Mouse (Mus musculus) liver, postnatal 0 days (tissue): ENCODE results near the gene Slc18a3. TPM values are rescaled to one million over a fixed set of nuclear protein-coding genes. Genes with fewer than 3 reads are reported as not detected.

ENCODE experiments used
- ATAC-seq: fragments of 200-750 bp; cut with Nextera tagmentation; 2 replicates; pipeline ENCODE4 v1.8.0; 2017; ENCODE audit warnings: mild to moderate bottlenecking, moderate library complexity
- DNase-seq: peaks from one replicate; pipeline ENCODE4 v3.0.0-alpha.2; 2016
- H3K27ac ChIP-seq: fragments of 300-500 bp; sonication (generic); 2 replicates; pipeline ENCODE4 v1.5.1; 2014; ENCODE audit warnings: antibody characterized with exemption, moderate library complexity, mild to moderate bottlenecking, low read depth
- H3K27me3 ChIP-seq: fragments of 300-500 bp; sonication (generic); 2 replicates; pipeline ENCODE4 v1.6.1; 2014; ENCODE audit warnings: low read length, control low read depth, mixed read lengths; ENCODE audit not compliant: insufficient read depth
- H3K36me3 ChIP-seq: fragments of 300-500 bp; sonication (generic); replicated peaks from 2 replicates; pipeline ENCODE4 v1.6.1; 2014; ENCODE audit warnings: mild to moderate bottlenecking, control low read depth, low read length, moderate library complexity, mixed read lengths; ENCODE audit not compliant: insufficient read depth
- H3K4me1 ChIP-seq: fragments of 300-500 bp; sonication (generic); 2 replicates; pipeline ENCODE4 v1.6.1; 2014; ENCODE audit warnings: antibody characterized with exemption, mild to moderate bottlenecking, control low read depth; ENCODE audit not compliant: insufficient read depth
- H3K4me2 ChIP-seq: fragments of 300-500 bp; sonication (generic); 2 replicates; pipeline ENCODE4 v1.6.1; 2014; ENCODE audit warnings: low read depth, mild to moderate bottlenecking, low read length, moderate library complexity, mixed read lengths
- H3K4me3 ChIP-seq: fragments of 300-500 bp; sonication (generic); 2 replicates; pipeline ENCODE4 v1.5.1; 2014; ENCODE audit warnings: low read depth, low read length
- H3K9ac ChIP-seq: fragments of 300-500 bp; sonication (generic); replicated peaks from 2 replicates; pipeline ENCODE4 v1.6.1; 2014; ENCODE audit warnings: mild to moderate bottlenecking, moderate library complexity
- H3K9me3 ChIP-seq: fragments of 300-500 bp; sonication (generic); 2 replicates; pipeline ENCODE4 v1.6.1; 2016; ENCODE audit warnings: mild to moderate bottlenecking, control low read depth, low read length, mixed read lengths
- CTCF ChIP-seq: sonication (generic); IDR thresholded peaks from 2 replicates; pipeline ENCODE4 v1.5.1; 2016; ENCODE audit warnings: antibody characterized with exemption, low read depth
- EP300 ChIP-seq: IDR thresholded peaks from 2 replicates; pipeline ENCODE4 v1.6.1; 2016; ENCODE audit warnings: antibody characterized with exemption, low read depth, mild to moderate bottlenecking
- WGBS: fragments of 180-500 bp; shearing (Covaris S2); extraction: QIAGEN DNeasy Blood & Tissue Kit; methylation state at CpG from one replicate; pipeline ENCODE4 v1.1.7; 2014; ENCODE audit not compliant: insufficient replicate concordance; 5-methylcytosine and 5-hydroxymethylcytosine counted together
- polyA plus RNA-seq: library from polyadenylated mRNA; unstranded; fragments of >200 nt; fragmentation: Nextera tagmentation; extraction: Ambion mirVana; gene quantifications from 2 replicates; pipeline ENCODE4 v1.2.1, GENCODE M21; 2015

The Slc18a3 gene
- polyA plus RNA-seq, 1 experiment from 2014 or later: not detected

GRCm38 (mm10) chr14:32439316-32439715 is 25.3 kb downstream of the Slc18a3 start:
- H3K4me3 ChIP-seq: no peak overlapping the region
- TF ChIP-seq EP300 (no peak), CTCF (no peak)
- no peak for ATAC-seq
- no peaks in the 10 kb centered on the region for H3K36me3 ChIP-seq
- WGBS: 51% methylated on average over 5 of the region's 5 CpGs
- H3K9ac ChIP-seq: no peak overlapping the region
- no peaks in the 10 kb centered on the region for H3K4me1 ChIP-seq
- no peak for DNase-seq
- H3K27ac ChIP-seq: no peak overlapping the region
- H3K4me2 ChIP-seq: no peak overlapping the region
- no peaks in the 10 kb centered on the region for H3K9me3 ChIP-seq
- H3K27me3 ChIP-seq: no peaks in the 10 kb centered on the region

GRCm38 (mm10) chr14:32437352-32437793 is 27.3 kb downstream of the Slc18a3 start:
- ATAC-seq (no peak), DNase-seq (no peak)
- Histone ChIP-seq H3K4me2 (no peak overlapping the region), H3K9ac (no peak overlapping the region), H3K36me3 (no peaks in the 10 kb centered on the region), H3K9me3 (no peaks in the 10 kb centered on the region), H3K4me1 (no peaks in the 10 kb centered on the region), H3K27ac (no peak overlapping the region), H3K27me3 (no peaks in the 10 kb centered on the region), H3K4me3 (no peak overlapping the region)
- 53% methylated on average over 5 of the region's 5 CpGs for WGBS
- TF ChIP-seq EP300 (no peak), CTCF (peak; percentile 26; the same call in 1 of the 2 replicates)

GRCm38 (mm10) chr14:32429030-32429602 is 35.5 kb downstream of the Slc18a3 start:
- DNase-seq (no peak), ATAC-seq (no peak)
- Histone ChIP-seq H3K4me3 (no peak overlapping the region), H3K36me3 (no peaks in the 10 kb centered on the region), H3K9me3 (no peaks in the 10 kb centered on the region), H3K27me3 (no peaks in the 10 kb centered on the region), H3K4me1 (no peaks in the 10 kb centered on the region), H3K9ac (no peak overlapping the region), H3K4me2 (no peak overlapping the region), H3K27ac (no peak overlapping the region)
- 46% methylated on average over 8 of the region's 8 CpGs for WGBS
- TF ChIP-seq CTCF: no peak
- TF ChIP-seq EP300: no peak

- no peaks in the 10 kb centered on the region for H3K9me3 ChIP-seq
- H3K27me3 ChIP-seq: no peaks in the 10 kb centered on the region
- no peak for TF ChIP-seq EP300
- no peak for TF ChIP-seq CTCF
- H3K27ac ChIP-seq: no peak overlapping the region
- H3K9ac ChIP-seq: no peak overlapping the region
- DNase-seq (no peak), ATAC-seq (no peak)
- no peak overlapping the region for H3K4me3 ChIP-seq
- WGBS: 80% methylated on average over 7 of the region's 7 CpGs
- no peaks in the 10 kb centered on the region for H3K4me1 ChIP-seq
- no peak overlapping the region for H3K4me2 ChIP-seq
- H3K36me3 ChIP-seq: no peaks in the 10 kb centered on the region
Observed at GRCm38 (mm10) chr14:32423946-32424345, 40.7 kb downstream of the Slc18a3 start.

- 84% methylated on average over 11 of the region's 11 CpGs for WGBS
- H3K36me3 ChIP-seq: no peaks in the 10 kb centered on the region
- no peak overlapping the region for H3K4me3 ChIP-seq
- H3K9me3 ChIP-seq: peaks cover 2% of the 10 kb centered on the region; the same call in 1 of the 2 replicates
- no peaks in the 10 kb centered on the region for H3K27me3 ChIP-seq
- ATAC-seq: no peak
- no peak overlapping the region for H3K9ac ChIP-seq
- H3K4me2 ChIP-seq: no peak overlapping the region
- no peak for TF ChIP-seq EP300
- TF ChIP-seq CTCF: no peak
- DNase-seq: no peak
- no peaks in the 10 kb centered on the region for H3K4me1 ChIP-seq
- no peak overlapping the region for H3K27ac ChIP-seq
Observed at GRCm38 (mm10) chr14:32418747-32419146, 45.9 kb downstream of the Slc18a3 start.

Other genes starting within 250 kb of the Slc18a3 start
- 0.49 and 0.58 TPM in 2 replicates for gene Ogdhl, start 142.8 kb downstream of the Slc18a3 start, polyA plus RNA-seq
- gene 1700024G13Rik, start 76.5 kb downstream of the Slc18a3 start, polyA plus RNA-seq: not detected in 2 replicates
- gene Chat, start 1.1 kb upstream of the Slc18a3 start, polyA plus RNA-seq: not detected in 2 replicates
- gene Ercc6, start 48.7 kb upstream of the Slc18a3 start, polyA plus RNA-seq: 5.3 and 5.4 TPM in 2 replicates
- gene Prrxl1, start 134.6 kb upstream of the Slc18a3 start, polyA plus RNA-seq: 0.05 TPM in 1 of 2 replicates, not detected in the other
- gene 3425401B19Rik, start 220.4 kb upstream of the Slc18a3 start, polyA plus RNA-seq: 0.12 and 0.14 TPM in 2 replicates